Comparison of ENCODE assay signal across 8 mouse cellular contexts in genomic region chr11:117318731-117319542, GRCm38 (mm10).
A peak's percentile ranks its signal among the peaks of the same experiment; 100 is the strongest.
DNase-seq lines count a peak whose midpoint lies in the region; ATAC-seq and TF ChIP-seq lines count a peak whose summit lies in the region.

No protein-coding gene starts in this region.

- no peak overlapping the region for H3K4me3 ChIP-seq in kidney, embryonic 14.5 days (ENCODE audit: low read length)
- H3K4me3 ChIP-seq in liver, postnatal 0 days (ENCODE audit: low read depth, low read length) = no peak overlapping the region

- no peak for TF ChIP-seq EP300 in liver, postnatal 0 days (IDR thresholded peaks at IDR 0.05; ENCODE audit: low read depth)

- 44% methylated on average over 12 of the region's 12 CpGs for WGBS in kidney, embryonic 14.5 days
- WGBS in liver, postnatal 0 days (ENCODE audit: insufficient replicate concordance) = 33% methylated on average over 12 of the region's 12 CpGs

- no peaks in the 10 kb centered on the region for H3K9me3 ChIP-seq in kidney, embryonic 14.5 days (ENCODE audit: control insufficient read depth, low read length)
- no peaks in the 10 kb centered on the region for H3K9me3 ChIP-seq in liver, postnatal 0 days (ENCODE audit: low read length)

- H3K4me1 ChIP-seq in kidney, embryonic 14.5 days (ENCODE audit: control insufficient read depth, insufficient read depth, low read length) = peaks cover 81% of the 10 kb centered on the region
- H3K4me1 ChIP-seq in liver, postnatal 0 days (ENCODE audit: insufficient read depth) = peaks cover 80% of the 10 kb centered on the region

- no peak for ATAC-seq in kidney, embryonic 14.5 days (ENCODE audit: low FRiP score, low TSS enrichment)
- ATAC-seq in hematopoietic stem cell, adult 5-6 weeks (replicated peaks in 1 of 2; ENCODE audit: insufficient read depth in 1 of 2, low FRiP score in 2 of 2, low TSS enrichment in 1 of 2, low read depth in 1 of 2, poor library complexity in 2 of 2, severe bottlenecking in 2 of 2) = peak; percentile 36 to 46
- peak; percentile 52 for ATAC-seq in liver, postnatal 0 days

- no peak for DNase-seq in kidney, postnatal 14 days
- DNase-seq in Muller cell, postnatal 12 days (ENCODE audit: inconsistent ontology term) = peak; percentile 62
- peak; percentile 53 for DNase-seq in liver, postnatal 0 days
- peak; percentile 75 for DNase-seq in thymus, postnatal 25 days
- DNase-seq in ovary, postnatal 10 days (ENCODE audit: low spot score) = no peak
- no peak for DNase-seq in left cerebral cortex, postnatal 25 days (ENCODE audit: low spot score in 2 of 2)

- peak overlapping the region; percentile 90 for H3K27ac ChIP-seq in kidney, embryonic 14.5 days (ENCODE audit: low read depth, low read length)
- peak overlapping the region; percentile 92 for H3K27ac ChIP-seq in liver, postnatal 0 days (ENCODE audit: low read depth)

- TF ChIP-seq CTCF in liver, postnatal 0 days (IDR thresholded peaks at IDR 0.05; ENCODE audit: low read depth) = no peak

- intact Hi-C loops in left cerebral cortex, postnatal 25 days (cut with DNase I) = loop anchor here (5.0 kb wide), 1 partner anchor 38 kb away; no protein-coding TSS in a partner anchor

- no peak overlapping the region for H3K4me2 ChIP-seq in kidney, embryonic 14.5 days (replicated peaks; ENCODE audit: low read depth, low read length)
- 0 out of 2 replicates have a peak overlapping the region, but pooled peaks have one; percentile 9 for H3K4me2 ChIP-seq in liver, postnatal 0 days (ENCODE audit: low read depth, low read length)

- no peaks in the 10 kb centered on the region for H3K27me3 ChIP-seq in kidney, embryonic 14.5 days (ENCODE audit: control insufficient read depth, insufficient read depth, low read length)
- H3K27me3 ChIP-seq in liver, postnatal 0 days (ENCODE audit: insufficient read depth, low read length) = no peaks in the 10 kb centered on the region

- H3K9ac ChIP-seq in kidney, embryonic 14.5 days (ENCODE audit: low read depth, low read length) = no peak overlapping the region
- no peak overlapping the region for H3K9ac ChIP-seq in liver, postnatal 0 days (replicated peaks)

- H3K36me3 ChIP-seq in kidney, embryonic 14.5 days (ENCODE audit: control insufficient read depth, insufficient read depth, low read length) = no peaks in the 10 kb centered on the region
- H3K36me3 ChIP-seq in liver, postnatal 0 days (replicated peaks; ENCODE audit: insufficient read depth, low read length) = no peaks in the 10 kb centered on the region; the same call in 1 of the 2 replicates

Comparison
In these comparisons a context has a peak if more than half of its experiments do, and no peak if none do; other contexts are left out.
1. DNase-seq: peak in Muller cell, postnatal 12 days (single experiment), liver, postnatal 0 days (single experiment) and thymus, postnatal 25 days (single experiment); none in kidney, postnatal 14 days (single experiment), ovary, postnatal 10 days (single experiment) and left cerebral cortex, postnatal 25 days (0 of 2).